Mouse (Mus musculus): ENCODE data around the gene Cdk2.
"Not testable (repeated sequence)": the region's sequence is repeated elsewhere in the genome, so short reads cannot be mapped to it uniquely, and the experiment has no call there.

The Cdk2 gene

DNA sequence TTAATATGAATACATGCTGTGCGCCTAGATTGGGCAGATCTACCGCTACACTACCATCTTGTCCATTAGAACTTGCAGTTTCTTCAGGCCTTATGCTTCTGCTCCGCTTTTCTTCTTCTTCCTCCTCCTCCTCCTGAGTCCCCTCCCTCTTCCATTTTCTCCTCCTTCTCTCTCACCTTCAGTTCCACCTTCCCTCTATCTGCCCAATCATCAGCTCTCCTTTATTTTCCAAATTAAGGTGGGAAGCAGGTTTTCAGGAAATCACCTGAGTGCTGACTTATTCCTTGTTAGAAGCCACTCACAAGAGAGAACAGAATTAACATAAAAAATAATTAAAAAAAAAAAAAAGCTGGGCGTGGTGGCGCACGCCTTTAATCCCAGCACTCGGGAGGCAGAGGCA, 6.5 kb upstream of the Cdk2 start:
- intact Hi-C loops (cut with DNase I): not testable (repeated sequence)

DNA sequence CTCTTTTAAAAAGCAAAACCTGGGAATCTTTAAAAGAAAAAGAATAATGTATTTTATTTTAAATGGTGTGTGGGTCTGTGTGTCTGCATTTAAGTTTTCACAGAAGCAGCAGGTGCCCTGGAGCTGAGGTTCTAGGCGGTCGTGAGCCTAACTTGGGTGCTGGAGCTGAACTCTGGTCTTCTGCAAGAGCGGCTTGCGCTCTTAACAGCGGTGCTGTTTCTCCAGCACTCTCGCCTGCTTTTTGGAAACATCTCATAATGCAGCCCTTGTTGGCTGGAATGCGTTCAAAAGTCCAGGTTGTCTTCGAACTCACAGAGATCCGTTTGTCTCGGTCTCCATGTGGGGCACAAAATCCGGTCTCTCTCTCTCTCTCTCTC, 474 bp upstream of the Cdk2 start:
- intact Hi-C loops (cut with DNase I): loop anchor here (5.0 kb wide), 1 partner anchor 37 kb away; the partner anchor contains the start of gene Dgka

DNA sequence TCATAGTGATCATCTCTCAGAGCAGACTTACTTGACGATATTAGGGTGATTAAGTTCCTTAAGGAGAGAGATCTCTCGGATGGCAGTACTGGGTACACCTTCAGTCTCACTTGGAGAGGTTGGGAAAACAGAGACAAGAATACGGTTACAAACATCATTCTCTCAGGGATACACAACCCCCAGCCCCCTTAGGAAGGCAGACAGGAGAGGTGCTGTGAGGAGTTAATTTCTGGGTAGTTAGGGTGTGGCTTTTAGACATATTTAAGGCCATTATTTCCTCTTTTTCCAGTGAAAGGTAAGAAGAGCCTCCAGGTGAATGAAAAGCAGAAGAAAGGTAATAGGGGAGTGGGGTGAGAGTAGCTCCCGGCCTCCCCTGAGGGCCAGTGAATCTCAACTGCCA, 936 bp downstream of the Cdk2 start, which contains the start of gene Pmel:
Gene Pmel (plus strand): TSS at position 301 of the 400 bp plus-strand sequence.
- intact Hi-C loops (cut with DNase I): no loop called here

DNA sequence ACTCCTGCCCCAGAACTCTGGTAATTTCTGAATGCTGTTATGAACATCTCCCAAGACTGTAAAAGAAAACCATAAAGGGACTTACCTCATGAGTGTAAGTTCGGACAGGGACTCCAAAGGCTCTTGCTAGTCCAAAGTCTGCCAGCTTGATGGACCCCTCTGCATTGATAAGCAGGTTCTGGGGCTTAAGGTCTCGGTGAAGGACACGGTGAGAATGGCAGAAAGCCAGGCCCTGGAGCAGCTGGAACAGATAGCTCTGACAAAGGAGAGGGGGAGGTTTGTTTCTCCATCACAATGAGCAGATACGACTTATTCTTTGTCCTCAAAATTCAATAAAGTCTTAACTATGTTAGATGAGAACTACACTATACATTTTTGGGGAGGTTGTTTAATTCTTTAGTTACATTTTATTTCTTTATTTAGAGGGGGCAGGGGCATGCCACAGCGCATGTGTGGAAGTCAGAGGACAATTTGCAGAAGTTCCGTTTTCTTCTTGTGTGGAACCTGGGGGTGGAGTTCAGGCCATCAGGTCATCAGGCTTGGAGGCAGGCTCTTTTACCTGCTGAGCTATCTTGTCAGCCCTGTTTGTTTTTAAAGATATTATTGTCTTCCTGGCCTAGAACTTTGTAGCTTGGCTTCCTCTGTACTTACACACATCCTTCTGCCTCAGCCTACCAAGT, 2.4 kb downstream of the Cdk2 start:
- intact Hi-C loops (cut with DNase I): no loop called here

DNA sequence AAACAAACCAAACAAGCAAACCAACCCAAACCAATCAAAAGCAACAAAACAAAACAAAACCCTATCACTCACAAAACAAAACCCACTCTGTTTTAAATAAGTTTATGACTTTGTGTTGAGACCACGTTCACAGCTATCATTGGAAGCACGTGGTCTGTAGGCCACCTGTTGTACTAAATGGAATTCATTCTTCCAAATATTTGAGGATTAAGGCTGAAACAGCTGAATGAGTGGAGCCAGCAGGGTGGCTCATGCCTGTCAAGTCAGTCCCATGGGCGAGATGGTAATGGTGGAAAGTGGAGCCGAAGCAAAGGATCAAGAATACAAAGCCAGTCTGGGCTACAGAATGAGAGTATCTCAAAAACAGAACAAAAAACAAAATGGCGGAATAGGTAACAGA, 4.1 kb downstream of the Cdk2 start:
- intact Hi-C loops (cut with DNase I): no loop called here

DNA sequence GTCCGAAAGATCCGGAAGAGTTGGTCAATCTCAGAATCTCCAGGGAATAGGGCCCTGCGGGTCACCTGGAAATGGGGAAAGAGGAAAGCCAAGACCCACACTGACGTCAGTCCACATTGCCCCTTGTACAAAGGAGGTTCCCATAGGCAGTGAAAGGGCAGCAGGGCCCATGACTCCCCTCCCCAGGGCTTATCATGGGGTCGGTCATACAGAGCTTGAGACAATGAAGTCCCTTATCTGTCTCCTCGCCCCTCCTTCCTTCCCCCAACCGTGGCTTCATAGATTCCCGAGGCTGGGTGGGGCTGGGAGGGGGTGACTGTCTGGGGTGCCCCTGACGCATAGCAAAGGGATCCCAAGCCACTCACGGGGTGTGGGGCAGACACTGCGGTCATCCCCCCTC, 5.2 kb downstream of the Cdk2 start:
- intact Hi-C loops (cut with DNase I): no loop called here

DNA sequence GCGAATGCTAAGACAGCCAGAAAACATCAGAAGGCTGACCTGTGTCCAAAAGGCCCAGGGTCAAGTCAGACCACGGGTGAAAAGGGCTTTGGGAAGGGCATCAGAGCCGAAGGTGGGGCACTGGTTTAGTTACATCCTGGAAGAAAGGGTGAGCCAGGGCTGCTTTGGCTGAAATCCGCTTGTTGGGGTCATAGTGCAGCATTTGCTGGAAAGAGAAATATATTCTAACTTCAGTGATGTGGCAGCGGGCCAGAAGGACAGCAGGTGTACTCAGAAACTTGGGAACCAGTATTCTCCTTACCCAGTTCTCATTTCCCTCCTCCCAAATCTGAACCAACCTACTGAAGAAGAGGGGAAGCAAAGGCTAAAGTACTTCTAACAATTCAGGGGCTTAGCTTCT, 5.8 kb downstream of the Cdk2 start:
- intact Hi-C loops (cut with DNase I): no loop called here

DNA sequence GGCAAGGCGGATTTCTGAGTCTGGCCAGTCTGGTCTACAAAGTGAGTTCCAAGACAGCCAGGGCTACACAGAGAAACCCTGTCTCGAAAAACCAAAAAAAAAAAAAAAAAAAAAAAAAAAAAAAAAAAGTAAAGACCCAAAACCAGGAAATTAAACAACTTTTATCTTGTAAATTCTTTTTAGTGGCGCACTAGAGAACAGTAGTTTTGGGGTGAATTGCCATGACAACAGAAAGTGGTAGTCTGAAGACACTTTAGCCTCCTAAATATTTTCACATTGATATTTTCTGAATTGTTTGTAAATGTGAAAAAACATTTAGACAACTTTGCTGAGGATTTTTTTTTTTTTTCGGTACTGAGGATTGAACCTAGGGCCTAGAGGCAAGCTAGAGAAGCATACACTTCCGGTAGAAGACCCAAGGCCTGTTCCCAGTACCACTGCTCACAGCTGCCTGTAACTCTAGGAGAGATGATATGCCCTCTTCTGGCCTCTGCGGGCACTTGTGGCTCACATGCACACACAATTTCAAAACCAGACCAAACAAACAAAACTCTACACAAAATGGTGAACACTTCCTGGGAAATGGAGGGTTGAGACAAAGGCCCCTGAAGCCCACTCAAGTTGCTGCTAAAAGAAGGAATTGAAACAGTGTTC, 7.6 kb downstream of the Cdk2 start:
- intact Hi-C loops (cut with DNase I): no loop called here

DNA sequence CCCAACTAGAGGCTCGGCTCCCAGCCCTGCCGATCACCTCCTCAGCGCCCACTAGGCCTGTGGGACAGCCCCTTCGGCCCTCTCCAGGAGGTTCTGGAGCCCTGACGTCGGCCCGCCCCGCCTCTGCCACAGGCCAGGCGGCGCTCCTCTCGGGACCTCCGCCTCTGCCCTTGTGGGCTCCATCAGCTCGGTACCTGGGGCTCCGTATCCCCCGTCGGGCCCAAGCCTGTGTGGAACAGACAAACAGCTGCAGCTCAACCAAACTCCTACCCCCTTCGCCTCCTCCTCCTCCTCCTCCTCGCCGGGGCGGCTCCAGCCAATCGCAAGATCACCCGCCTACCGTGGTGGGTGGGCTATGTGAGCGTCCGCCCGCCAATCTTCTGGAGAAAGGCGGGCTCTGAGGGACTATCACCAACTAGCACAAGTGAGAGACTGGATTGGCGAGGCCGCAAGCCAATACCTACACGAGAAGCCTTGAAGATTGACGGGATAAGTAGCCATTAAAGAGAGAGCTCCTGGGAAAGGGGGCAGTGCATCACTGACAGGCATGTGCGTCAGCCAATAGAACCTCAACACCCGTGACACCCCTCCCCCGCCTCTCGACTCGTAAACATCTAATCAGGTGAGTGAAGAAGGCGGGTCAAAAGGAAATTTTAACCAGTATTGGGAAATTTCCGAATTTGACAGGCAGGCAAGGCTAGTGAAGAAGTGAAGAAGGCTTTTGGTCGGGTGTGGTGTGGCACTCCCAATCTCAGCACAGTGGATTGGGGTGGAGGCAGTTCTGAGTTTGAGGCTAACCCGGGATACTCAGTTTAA, 8.6 kb downstream of the Cdk2 start, which contains the start of gene Rab5b:
Gene Rab5b (minus strand): TSS at position 273 of the 816 bp plus-strand sequence.
- intact Hi-C loops (cut with DNase I): no loop called here

DNA sequence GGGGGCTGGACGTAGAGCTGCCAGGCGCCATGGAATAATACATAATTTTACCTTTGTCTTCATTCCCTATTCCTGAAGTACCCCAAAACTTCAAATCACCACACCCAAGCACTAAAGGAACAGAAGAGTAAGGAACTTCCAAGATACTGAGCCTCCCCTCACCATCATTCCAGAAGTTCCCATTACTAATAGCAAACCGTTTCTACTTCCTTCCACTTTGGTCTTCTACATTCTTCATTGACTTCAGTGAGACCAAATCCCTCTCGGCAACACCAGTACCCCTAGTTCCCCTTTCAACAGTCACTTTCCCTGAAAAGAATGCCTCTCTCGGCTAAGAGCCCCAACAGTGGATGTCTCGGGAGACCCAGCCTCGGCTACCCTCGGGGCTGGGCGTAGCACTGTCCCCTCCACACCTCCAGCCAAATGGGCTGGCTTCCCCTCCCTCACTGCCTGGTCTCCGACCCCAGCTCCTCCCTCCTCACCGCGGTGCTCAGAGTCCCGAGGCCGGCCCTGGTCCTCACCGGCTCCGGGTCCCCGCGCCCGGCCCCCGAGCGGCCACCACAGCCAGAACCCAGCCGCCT, 9.3 kb downstream of the Cdk2 start:
- intact Hi-C loops (cut with DNase I): no loop called here

DNA sequence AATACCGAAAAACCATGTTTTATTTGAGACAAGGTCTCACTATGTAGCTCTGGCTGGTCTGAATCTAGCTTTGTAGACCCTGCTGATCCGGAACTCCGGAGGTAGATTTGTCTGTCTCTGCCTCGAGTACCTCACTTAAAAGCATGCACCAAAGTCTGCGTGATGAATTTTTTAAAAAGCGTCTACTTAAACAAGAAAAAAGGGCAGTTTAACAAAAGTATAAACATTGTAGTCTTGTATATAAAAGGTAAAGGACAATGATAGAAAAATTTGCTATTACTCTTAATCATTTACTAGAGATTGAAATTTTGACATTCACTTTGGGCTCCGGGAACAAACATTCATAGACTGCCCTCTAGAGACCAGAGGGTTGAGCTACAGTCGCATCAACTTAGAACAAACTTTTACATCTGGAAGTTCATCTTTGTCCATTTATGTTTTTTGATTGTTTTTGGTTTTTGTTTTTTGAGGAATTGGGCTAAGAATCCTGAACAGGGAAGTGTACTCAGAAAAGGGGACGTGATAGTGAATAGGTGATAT, 30.3 kb downstream of the Cdk2 start:
- intact Hi-C loops (cut with DNase I): loop anchor here (5.0 kb wide), 2 partner anchors 47 to 62 kb away; partner anchors contain the start of gene Rps26

DNA sequence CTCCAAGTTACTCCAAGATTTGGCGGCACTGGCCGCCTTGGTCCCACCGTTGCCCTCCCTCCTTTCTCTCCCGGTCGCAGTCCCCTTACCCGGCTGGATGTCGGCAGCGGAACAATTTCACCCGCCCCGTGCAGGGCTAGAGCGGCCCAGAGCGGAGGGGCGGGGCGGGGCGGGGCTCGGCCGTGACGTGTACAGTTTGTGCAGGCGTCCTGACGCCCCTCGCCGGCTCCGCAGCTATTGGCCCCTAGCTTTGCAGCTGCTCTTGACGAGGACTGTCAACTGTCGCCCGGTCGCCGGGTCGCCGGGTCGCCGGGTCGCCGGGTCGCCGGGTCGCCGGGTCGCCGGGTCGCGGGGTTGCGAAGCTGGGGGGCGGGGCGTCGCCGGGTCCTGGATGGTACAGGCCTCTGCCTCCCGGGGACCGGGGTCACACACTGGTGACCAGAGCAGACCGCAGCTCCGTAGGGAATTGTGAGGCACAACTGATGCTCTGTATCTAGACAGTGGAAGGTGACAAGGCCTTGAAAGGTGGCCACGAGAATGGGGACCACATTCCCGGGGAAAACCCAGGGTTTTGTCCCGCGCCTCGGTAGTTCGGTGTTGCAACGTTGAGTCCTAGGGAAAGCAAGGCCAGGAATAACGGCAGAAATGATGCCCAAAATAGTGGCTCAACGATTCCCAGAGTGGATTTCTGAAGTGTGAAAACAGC, 30.9 kb downstream of the Cdk2 start, which contains the start of gene Suox:
Gene Suox (minus strand): TSS at position 311 of the 706 bp plus-strand sequence.
- intact Hi-C loops (cut with DNase I): loop anchor here (5.0 kb wide), 2 partner anchors 47 to 62 kb away; partner anchors contain the start of gene Rps26

DNA sequence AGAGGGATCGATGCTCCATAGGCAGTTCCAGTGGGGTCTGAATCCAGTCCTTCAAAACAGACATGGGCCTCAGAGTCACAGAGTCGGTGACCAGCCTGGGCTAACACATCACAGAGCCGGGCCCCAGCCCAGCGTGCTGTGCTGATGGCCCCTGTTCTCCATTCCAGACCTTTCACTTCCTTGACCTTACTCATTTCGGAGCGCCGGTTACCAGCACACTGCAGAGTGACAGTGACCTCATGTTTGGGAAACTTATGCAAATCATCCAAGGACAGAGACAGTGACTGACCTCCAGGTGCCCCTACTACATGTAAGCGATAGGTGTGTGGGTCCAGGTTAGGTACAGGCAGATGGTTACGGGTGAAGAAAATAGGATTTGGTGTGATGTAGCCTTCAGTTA, 33.7 kb downstream of the Cdk2 start:
- intact Hi-C loops (cut with DNase I): loop anchor here (5.0 kb wide), 2 partner anchors 44 to 59 kb away; partner anchors contain the start of gene Rps26

DNA sequence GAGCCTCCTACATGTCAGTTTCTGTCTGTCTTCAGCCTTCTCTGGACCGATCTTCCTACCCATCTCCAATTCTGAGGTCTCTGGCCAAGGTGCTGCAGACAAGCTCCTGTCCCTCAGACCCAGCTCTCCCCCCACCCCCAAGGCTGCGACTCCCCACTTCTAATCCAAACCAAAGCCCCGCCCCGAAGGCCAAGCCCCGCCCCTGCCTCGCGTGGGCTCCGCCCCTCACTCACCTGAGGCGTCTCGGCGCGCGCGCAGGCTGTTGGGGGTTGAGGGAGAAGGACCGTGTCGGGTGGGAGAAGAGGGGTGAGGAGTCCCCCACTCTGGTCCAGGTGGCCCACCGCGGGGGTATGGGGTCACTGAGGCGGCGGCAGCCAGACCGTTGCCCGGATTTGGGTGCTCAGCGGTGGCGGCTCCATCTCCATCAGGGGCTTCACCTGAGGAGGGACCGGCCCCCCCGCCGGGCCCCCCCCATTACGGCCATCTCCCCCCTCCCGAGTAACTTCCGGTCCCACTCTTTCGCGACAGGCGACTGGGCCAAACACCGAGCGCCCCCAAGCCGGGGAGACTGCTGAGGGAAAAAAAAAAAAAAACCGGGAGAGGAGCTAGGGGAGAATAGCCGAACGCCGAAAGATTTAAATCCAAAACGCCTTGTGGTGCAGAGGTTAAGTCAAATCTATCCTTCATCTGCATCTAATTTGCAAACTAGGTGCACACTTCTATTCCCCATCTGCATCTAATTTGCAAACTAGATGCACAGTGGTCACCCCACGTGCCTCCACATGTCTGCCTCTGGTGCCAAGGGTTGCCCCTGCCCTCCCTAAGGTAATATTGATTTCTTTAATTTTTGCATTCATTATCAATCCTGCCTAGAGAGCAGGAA, 35.8 kb downstream of the Cdk2 start:
- intact Hi-C loops (cut with DNase I): no loop called here

DNA sequence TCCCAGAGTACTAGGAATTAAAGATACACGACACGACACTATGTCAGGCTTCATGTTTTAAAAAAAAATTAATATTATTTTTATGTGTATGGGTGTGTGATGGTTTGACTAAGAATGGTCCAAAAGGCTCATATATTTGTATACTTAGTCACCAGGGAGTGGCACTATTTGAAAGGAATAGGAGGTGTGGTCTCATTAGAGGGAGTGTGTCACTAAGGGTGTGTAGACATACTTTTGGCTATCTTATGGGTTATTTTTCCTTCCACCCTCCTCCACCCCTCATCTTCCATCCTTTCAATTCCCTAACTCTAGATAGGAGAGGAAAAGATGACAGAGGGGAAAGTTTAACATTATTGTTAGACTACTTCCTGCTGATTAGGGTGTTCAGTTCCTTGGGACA, 39.0 kb downstream of the Cdk2 start:
- intact Hi-C loops (cut with DNase I): no loop called here

DNA sequence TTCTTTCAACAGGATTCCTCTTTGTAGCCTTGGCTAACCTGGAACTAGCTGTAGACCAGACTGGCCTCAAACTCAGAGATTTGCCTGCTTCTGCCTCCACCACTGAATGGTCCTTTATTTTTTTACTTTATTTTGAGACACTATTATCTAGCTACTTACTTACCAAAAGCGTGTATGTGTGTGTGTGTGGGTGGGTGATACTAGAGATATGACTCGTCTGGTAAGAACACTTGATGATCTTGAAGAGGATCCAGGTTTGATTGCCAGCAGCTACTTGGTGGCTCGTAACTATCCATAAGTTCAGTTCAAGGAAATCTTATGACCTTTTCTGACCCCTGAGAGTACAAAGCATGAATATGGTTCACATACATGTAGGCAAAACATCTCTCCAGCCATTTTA, 39.5 kb downstream of the Cdk2 start:
- intact Hi-C loops (cut with DNase I): no loop called here

DNA sequence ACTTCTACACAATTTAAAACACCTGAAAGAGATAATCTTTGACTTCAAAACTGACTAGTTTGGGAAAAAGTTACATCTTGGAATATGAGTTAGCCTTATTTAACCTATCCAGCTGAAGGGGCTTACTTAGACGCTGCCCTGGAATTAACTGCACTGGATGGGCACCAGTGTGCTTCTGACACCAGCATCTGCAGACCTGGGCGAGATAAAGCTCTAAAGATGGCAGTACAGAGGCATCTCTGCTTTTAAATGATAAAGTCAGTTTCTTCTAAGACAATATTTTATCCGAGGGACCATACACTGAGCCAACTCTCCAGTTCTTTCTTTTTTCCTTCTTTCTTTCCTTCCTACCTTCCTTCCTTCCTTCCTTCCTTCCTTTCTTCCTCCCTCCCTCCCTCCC, 40.0 kb downstream of the Cdk2 start:
- intact Hi-C loops (cut with DNase I): no loop called here

DNA sequence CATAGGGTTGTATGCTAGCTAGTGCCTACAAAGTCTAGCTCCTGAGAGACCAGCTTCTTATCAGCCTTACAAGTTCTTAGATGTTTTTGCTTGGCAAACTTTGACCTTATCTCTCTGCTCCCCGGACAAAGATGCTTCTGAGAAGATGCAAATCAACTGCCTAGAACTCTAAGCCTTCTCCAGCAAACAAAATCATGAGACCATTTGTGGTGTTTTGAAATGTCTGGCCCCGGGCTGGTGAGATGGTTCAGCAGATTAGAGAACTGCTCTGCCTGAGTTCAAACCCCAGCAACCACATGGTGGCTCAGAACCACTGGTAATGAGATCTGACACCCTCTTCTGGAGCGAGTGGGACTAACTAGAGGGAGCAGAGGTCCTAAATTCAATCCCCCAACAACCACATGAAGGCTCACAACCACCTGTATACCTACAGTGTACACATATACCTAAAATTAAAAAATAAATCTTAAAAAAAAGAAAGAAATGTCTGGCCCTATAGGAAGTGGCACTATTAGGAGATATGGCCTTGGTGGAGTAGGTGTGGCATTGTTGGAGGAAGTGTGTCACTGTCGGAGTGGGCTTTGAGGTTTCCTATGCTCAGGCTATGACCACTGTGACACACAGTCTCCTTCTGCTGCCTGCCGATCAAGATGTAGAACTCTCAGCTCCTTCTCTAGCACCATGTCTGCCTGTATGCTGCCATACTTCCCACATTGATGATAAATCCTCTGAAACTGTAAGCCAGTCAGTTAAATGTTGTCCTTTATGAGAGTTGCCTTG, 41.2 kb downstream of the Cdk2 start:
- intact Hi-C loops (cut with DNase I): no loop called here

DNA sequence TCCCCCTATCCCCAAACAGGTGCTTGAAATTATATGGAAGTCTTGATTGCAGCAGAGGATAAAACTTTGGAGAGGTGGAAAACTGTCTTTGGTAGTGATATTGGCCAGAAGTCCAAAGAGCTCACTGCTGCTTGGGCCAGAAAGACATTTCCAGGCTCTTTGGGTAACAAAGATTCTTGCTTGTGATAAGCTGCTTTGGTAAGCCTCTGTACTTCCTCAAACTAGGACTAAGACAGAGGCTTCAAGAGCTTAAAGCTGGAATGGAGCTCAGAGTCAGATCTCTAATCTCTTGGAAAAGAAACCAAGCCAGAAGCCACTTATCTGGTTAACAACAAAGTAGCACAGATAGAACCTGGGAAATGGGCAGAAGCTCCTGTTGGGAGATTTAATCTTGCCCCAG, 42.4 kb downstream of the Cdk2 start:
- intact Hi-C loops (cut with DNase I): no loop called here

Data from adrenal gland (tissue).